Mouse (Mus musculus): ENCODE results near the gene Cx3cr1. TPM values are rescaled to one million over a fixed set of nuclear protein-coding genes. Genes with fewer than 3 reads are reported as not detected.

Gene Cx3cr1
- polyA plus RNA-seq, 1 experiment from 2014 or later, result 4.5 TPM

- TF ChIP-seq CTCF (IDR thresholded peaks at IDR 0.05; ENCODE audit: low read depth), result no peak
- ATAC-seq (replicated peaks; ENCODE audit: low FRiP score, low read depth) (no peak), DNase-seq (ENCODE audit: low spot score) (peak; percentile 24)
- H3K4me2 ChIP-seq (ENCODE audit: low read length), result no peak overlapping the region
- 70% methylated on average over 3 of the region's 3 CpGs for WGBS
- H3K9ac ChIP-seq (ENCODE audit: low read depth, low read length), result no peak overlapping the region
- no peaks in the 10 kb centered on the region for H3K27me3 ChIP-seq (ENCODE audit: insufficient read depth, low read length)
- H3K4me3 ChIP-seq (replicated peaks; ENCODE audit: low read depth, low read length), result no peak overlapping the region
- no peak overlapping the region for H3K27ac ChIP-seq
- no peaks in the 10 kb centered on the region for H3K9me3 ChIP-seq (replicated peaks; ENCODE audit: low read length)
- peaks cover 82% of the 10 kb centered on the region for H3K36me3 ChIP-seq (ENCODE audit: insufficient read depth, low read length)
- no peaks in the 10 kb centered on the region for H3K4me1 ChIP-seq (replicated peaks; ENCODE audit: insufficient read depth, low read length)
Observed at GRCm38 (mm10) chr9:119909931-119910330, 159.7 kb downstream of the Cx3cr1 start.

GRCm38 (mm10) chr9:119908708-119909107, 161.0 kb downstream of the Cx3cr1 start:
- H3K4me1 ChIP-seq (replicated peaks; ENCODE audit: insufficient read depth, low read length), result no peaks in the 10 kb centered on the region
- H3K27me3 ChIP-seq (ENCODE audit: insufficient read depth, low read length), result no peaks in the 10 kb centered on the region
- no peak overlapping the region for H3K4me2 ChIP-seq (ENCODE audit: low read length)
- H3K27ac ChIP-seq, result no peak overlapping the region
- TF ChIP-seq CTCF (IDR thresholded peaks at IDR 0.05; ENCODE audit: low read depth), result no peak
- no peak; the same call in 1 of the 2 replicates for ATAC-seq (replicated peaks; ENCODE audit: low FRiP score, low read depth)
- no peak overlapping the region for H3K9ac ChIP-seq (ENCODE audit: low read depth, low read length)
- no peak overlapping the region for H3K4me3 ChIP-seq (replicated peaks; ENCODE audit: low read depth, low read length)
- H3K36me3 ChIP-seq (ENCODE audit: insufficient read depth, low read length), result peaks cover 83% of the 10 kb centered on the region
- peak; percentile 83 for DNase-seq (ENCODE audit: low spot score)
- H3K9me3 ChIP-seq (replicated peaks; ENCODE audit: low read length), result no peaks in the 10 kb centered on the region
- whole genome bisulfite sequencing, result 55% methylated on average over 3 of the region's 3 CpGs

- Histone ChIP-seq H3K36me3 (ENCODE audit: insufficient read depth, low read length) (peaks cover 41% of the 10 kb centered on the region), H3K9ac (ENCODE audit: low read depth, low read length) (no peak overlapping the region), H3K27me3 (ENCODE audit: insufficient read depth, low read length) (no peaks in the 10 kb centered on the region), H3K4me1 (replicated peaks; ENCODE audit: insufficient read depth, low read length) (no peaks in the 10 kb centered on the region), H3K9me3 (replicated peaks; ENCODE audit: low read length) (no peaks in the 10 kb centered on the region), H3K4me3 (replicated peaks; ENCODE audit: low read depth, low read length) (no peak overlapping the region), H3K4me2 (ENCODE audit: low read length) (no peak overlapping the region), H3K27ac (no peak overlapping the region)
- no peak for TF ChIP-seq CTCF (IDR thresholded peaks at IDR 0.05; ENCODE audit: low read depth)
- WGBS, result 88% methylated on average over 11 of the region's 12 CpGs
- no peak for DNase-seq (ENCODE audit: low spot score)
- no peak for ATAC-seq (replicated peaks; ENCODE audit: low FRiP score, low read depth)
Observed at GRCm38 (mm10) chr9:119902410-119903151, 167.1 kb downstream of the Cx3cr1 start.

GRCm38 (mm10) chr9:119899446-119899845, 170.2 kb downstream of the Cx3cr1 start:
- Histone ChIP-seq H3K4me3 (replicated peaks; ENCODE audit: low read depth, low read length) (no peak overlapping the region), H3K27ac (no peak overlapping the region), H3K9me3 (replicated peaks; ENCODE audit: low read length) (no peaks in the 10 kb centered on the region), H3K36me3 (ENCODE audit: insufficient read depth, low read length) (peaks cover 13% of the 10 kb centered on the region; the same call in 1 of the 2 replicates), H3K4me1 (replicated peaks; ENCODE audit: insufficient read depth, low read length) (peaks cover 8% of the 10 kb centered on the region; the same call in 1 of the 2 replicates), H3K9ac (ENCODE audit: low read depth, low read length) (no peak overlapping the region), H3K27me3 (ENCODE audit: insufficient read depth, low read length) (no peaks in the 10 kb centered on the region), H3K4me2 (ENCODE audit: low read length) (no peak overlapping the region)
- WGBS, result 84% methylated on average over 2 of the region's 2 CpGs
- no peak for ATAC-seq (replicated peaks; ENCODE audit: low FRiP score, low read depth)
- no peak for TF ChIP-seq CTCF (IDR thresholded peaks at IDR 0.05; ENCODE audit: low read depth)
- DNase-seq (ENCODE audit: low spot score), result no peak

- Histone ChIP-seq H3K4me2 (ENCODE audit: low read length) (peak overlapping the region; percentile 90), H3K4me1 (replicated peaks; ENCODE audit: insufficient read depth, low read length) (peaks cover 8% of the 10 kb centered on the region; the same call in 1 of the 2 replicates), H3K9ac (ENCODE audit: low read depth, low read length) (peak overlapping the region; percentile 88), H3K4me3 (replicated peaks; ENCODE audit: low read depth, low read length) (peak overlapping the region; percentile 95), H3K27ac (peak overlapping the region; percentile 86), H3K27me3 (ENCODE audit: insufficient read depth, low read length) (no peaks in the 10 kb centered on the region), H3K36me3 (ENCODE audit: insufficient read depth, low read length) (no peaks in the 10 kb centered on the region; the same call in 1 of the 2 replicates), H3K9me3 (replicated peaks; ENCODE audit: low read length) (no peaks in the 10 kb centered on the region)
- peak; percentile 69 for ATAC-seq (replicated peaks; ENCODE audit: low FRiP score, low read depth)
- WGBS, result under 1% methylated on average over 65 of the region's 71 CpGs
- DNase-seq (ENCODE audit: low spot score), result peak; percentile 51
- TF ChIP-seq CTCF (IDR thresholded peaks at IDR 0.05; ENCODE audit: low read depth), result no peak
Observed at GRCm38 (mm10) chr9:119895040-119895721, 174.5 kb downstream of the Cx3cr1 start.

GRCm38 (mm10) chr9:119894339-119895009, 175.2 kb downstream of the Cx3cr1 start, which contains the start of gene Wdr48:
Gene Wdr48, plus strand, starts transcription at chr9:119894878.
- peak within 1 kb of the TSS; percentile 90 for H3K4me2 ChIP-seq (ENCODE audit: low read length)
- ATAC-seq (replicated peaks; ENCODE audit: low FRiP score, low read depth), result peak; percentile 97
- peaks cover 8% of the 10 kb centered on the region; the same call in 1 of the 2 replicates for H3K4me1 ChIP-seq (replicated peaks; ENCODE audit: insufficient read depth, low read length)
- peak within 1 kb of the TSS; percentile 86 for H3K27ac ChIP-seq
- H3K36me3 ChIP-seq (ENCODE audit: insufficient read depth, low read length), result no peaks in the 10 kb centered on the region; the same call in 1 of the 2 replicates
- H3K27me3 ChIP-seq (ENCODE audit: insufficient read depth, low read length), result no peaks in the 10 kb centered on the region
- DNase-seq (ENCODE audit: low spot score), result peak; percentile 100
- H3K9ac ChIP-seq (ENCODE audit: low read depth, low read length), result peak within 1 kb of the TSS; percentile 88
- peak; percentile 16; the same call in 1 of the 2 replicates for TF ChIP-seq CTCF (IDR thresholded peaks at IDR 0.05; ENCODE audit: low read depth)
- 3% methylated on average over 34 of the region's 34 CpGs for WGBS
- H3K9me3 ChIP-seq (replicated peaks; ENCODE audit: low read length), result no peaks in the 10 kb centered on the region
- H3K4me3 ChIP-seq (replicated peaks; ENCODE audit: low read depth, low read length), result peak within 1 kb of the TSS; percentile 95

Data from kidney, postnatal 0 days (tissue).